Comparison of ENCODE assay signal across 32 mouse cellular contexts in genomic region chr3:96802214-96802613, GRCm38 (mm10). TPM values are rescaled to one million over a fixed set of nuclear protein-coding genes. Genes with fewer than 3 reads are reported as not detected.
"Had no signal": no experiment of that assay in that cellular context is flagged by ENCODE, and none has a peak within 500 bp of the region (broad histone marks: within the 10 kb centered on the region; RNA-seq: fewer than 3 reads in every experiment).

No protein-coding gene starts in this region.

- H3K36me3 ChIP-seq: intestine, embryonic 15.5 days; limb, embryonic 10.5 days; liver, embryonic 12.5 days had no signal

- H3K27ac ChIP-seq: heart, embryonic 10.5 days; hindbrain, embryonic 13.5 days; intestine, embryonic 15.5 days; layer of hippocampus, adult 2 months; left cerebral cortex, adult 2 months; limb, embryonic 10.5 days; limb, embryonic 12.5 days; liver, embryonic 12.5 days; liver, embryonic 14.5 days had no signal

- H3K27me3 ChIP-seq: heart, embryonic 12.5 days; hindbrain, embryonic 13.5 days; intestine, embryonic 15.5 days; limb, embryonic 12.5 days; liver, embryonic 12.5 days had no signal

- H3K4me2 ChIP-seq: heart, embryonic 12.5 days; hindbrain, embryonic 13.5 days; intestine, embryonic 15.5 days; limb, embryonic 12.5 days; liver, embryonic 12.5 days had no signal

- H3K4me3 ChIP-seq: heart, embryonic 10.5 days; heart, embryonic 12.5 days; hindbrain, embryonic 13.5 days; intestine, embryonic 15.5 days; layer of hippocampus, adult 2 months; left cerebral cortex, adult 2 months; limb, embryonic 10.5 days; limb, embryonic 12.5 days; liver, embryonic 12.5 days had no signal

- H3K9ac ChIP-seq: heart, embryonic 12.5 days; hindbrain, embryonic 13.5 days; intestine, embryonic 15.5 days; limb, embryonic 12.5 days; liver, embryonic 12.5 days; liver, embryonic 14.5 days had no signal

- H3K4me1 ChIP-seq: hindbrain, embryonic 13.5 days; intestine, embryonic 15.5 days; limb, embryonic 10.5 days; limb, embryonic 12.5 days had no signal

- H3K9me3 ChIP-seq: heart, embryonic 10.5 days; hindbrain, embryonic 13.5 days; intestine, embryonic 15.5 days; limb, embryonic 10.5 days; limb, embryonic 12.5 days; liver, embryonic 12.5 days had no signal

- ATAC-seq: hindbrain, embryonic 16.5 days; inflammation-experienced regulatory T-cells, adult 6 months; intestine, embryonic 15.5 days; intestine, postnatal 0 days; liver, embryonic 12.5 days had no signal

- DNase-seq: gastrocnemius, postnatal 14 days; gastrocnemius, postnatal 36 days; heart, adult 18-20 months; heart, postnatal 10 days; heart, postnatal 36 days; kidney, adult 18-20 months; kidney, adult 8-10 months; kidney, postnatal 10 days; kidney, postnatal 25 days; kidney, postnatal 4 days had no signal

RNA-seq across cellular contexts. Expression of gene Pdzk1, which starts 26.9 kb away (rescaled TPM):
- total RNA-seq: gastrocnemius, adult 8-10 months; gastrocnemius, postnatal 14 days; gastrocnemius, postnatal 36 days; heart, adult 18-20 months; heart, adult 8-10 months; heart, postnatal 36 days; left cerebral cortex, postnatal 14 days had no signal
- polyA plus RNA-seq: heart, embryonic 14.5 days; hindbrain, embryonic 11.5 days; hindbrain, embryonic 13.5 days; limb, embryonic 10.5 days; limb, embryonic 12.5 days had no signal

RNA-seq across cellular contexts. Expression of gene Cd160, which starts 26.9 kb away (rescaled TPM):
- total RNA-seq: gastrocnemius, adult 18-20 months; gastrocnemius, adult 8-10 months; gastrocnemius, postnatal 14 days; gastrocnemius, postnatal 36 days; heart, adult 18-20 months; heart, adult 8-10 months; heart, postnatal 10 days; heart, postnatal 36 days; layer of hippocampus, adult 2 months; layer of hippocampus, postnatal 10 days; layer of hippocampus, postnatal 25 days; left cerebral cortex, adult 2 months; left cerebral cortex, postnatal 14 days; left cerebral cortex, postnatal 36 days had no signal
- polyA plus RNA-seq: heart, embryonic 12.5 days; heart, embryonic 14.5 days had no signal
